Mouse (Mus musculus) cerebellum, adult 8-10 months (tissue): ENCODE data around the gene Exosc9.
A peak's percentile ranks its signal among the peaks of the same experiment; 100 is the strongest.
"Not testable (repeated sequence)": the region's sequence is repeated elsewhere in the genome, so short reads cannot be mapped to it uniquely, and the experiment has no call there.

ENCODE experiments used
- DNase-seq: peaks from one replicate; pipeline ENCODE4 v3.0.0; 2022

Gene Exosc9

DNA sequence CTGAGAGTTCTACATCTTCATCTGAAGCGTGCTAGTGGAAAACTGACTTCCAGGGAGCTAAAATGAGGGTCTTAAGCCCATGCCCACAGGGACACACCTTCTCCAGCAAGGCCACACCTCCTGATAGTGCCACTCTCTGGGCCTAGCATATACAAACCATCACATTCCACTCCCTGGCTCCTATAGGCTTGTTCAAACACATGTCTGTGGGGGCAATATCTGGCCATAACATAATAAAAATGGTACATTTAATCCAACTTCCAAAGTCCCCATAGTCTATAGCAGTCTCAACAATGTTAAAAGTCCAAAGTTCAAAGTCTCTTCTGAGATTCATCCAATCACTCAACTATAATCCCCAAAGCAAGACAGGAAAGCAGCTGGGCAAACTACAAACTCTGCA, 5.2 kb downstream of the Exosc9 start:
- DNase-seq: no peak

DNA sequence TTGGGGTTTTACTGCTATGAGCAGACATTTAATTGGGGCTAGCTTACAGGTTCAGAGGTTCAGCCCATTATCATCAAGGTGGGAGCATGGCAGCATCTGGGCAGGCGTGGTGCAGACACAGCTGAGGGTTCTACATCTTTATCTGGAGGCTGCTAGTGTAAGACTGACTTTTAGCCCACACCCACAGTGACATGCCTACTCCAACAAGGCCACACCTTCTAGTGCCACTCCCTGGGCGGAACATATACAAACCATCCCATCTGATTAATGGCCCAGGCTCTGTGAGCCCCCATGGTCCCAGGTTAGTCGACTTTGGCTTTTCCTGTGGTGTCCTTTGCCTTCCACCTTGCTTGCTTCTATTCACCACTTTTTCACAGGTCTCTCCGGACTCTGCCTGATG, 7.2 kb downstream of the Exosc9 start:
- no peak for DNase-seq

DNA sequence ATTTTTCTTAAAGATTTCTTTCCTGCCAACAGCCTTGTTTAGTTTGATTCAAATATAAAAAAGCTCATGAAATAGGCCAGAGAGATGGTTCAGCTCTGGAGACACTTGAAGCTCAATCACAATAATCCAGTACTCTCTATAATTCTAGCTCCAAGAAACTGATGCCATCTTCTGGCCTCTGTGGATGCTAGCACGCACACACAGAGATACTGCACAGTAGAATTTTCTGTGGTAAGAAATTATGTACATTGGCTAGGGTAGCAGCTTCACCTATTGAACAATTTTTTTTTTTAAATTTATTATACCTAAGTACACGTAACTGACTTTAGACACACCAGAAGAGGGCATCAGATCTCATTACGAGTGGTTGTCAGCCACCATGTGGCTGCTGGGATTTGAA, 11.3 kb downstream of the Exosc9 start:
- no peak for DNase-seq

DNA sequence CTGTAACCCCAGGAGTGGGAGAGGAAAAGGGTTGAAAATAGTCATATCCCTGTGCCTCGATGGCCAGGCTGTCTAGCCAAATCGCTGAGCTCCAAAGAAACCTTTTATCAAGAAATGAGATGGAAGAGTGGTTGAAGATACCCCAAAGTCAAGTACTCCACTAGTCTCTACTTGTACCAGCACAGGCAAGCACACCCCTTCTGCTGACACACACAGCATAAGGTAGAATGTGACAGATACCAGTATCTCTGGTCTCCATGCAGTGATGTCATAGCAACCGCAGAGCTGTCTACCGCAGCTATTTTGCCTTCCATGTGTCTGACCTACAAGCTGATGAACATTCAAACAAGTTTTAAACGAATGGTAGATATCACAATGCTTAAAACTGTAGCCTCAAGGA, 17.4 kb downstream of the Exosc9 start:
- DNase-seq: no peak

DNA sequence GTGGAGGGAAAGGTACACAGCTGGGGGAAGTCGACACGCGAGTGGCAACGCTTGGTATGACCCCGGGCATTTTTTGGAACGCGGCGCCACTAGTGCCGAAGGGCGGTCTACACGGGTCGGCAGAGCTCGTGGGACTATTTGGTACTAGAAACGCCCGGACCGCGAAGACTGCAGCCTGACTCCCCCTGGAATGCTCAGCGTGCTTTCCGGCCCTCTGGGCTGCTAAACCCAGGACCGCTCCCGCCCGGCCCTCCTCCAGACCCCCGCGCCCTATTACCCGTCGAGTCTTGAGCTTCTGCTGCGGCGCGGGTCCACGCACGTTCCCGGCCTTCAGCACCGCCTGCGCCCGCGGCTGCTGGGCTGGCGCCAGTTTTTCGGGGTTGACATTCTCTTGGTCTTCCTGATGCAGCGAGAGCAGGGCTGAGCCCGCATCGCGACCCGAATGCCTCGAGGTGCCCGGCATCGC, 19.0 kb downstream of the Exosc9 start:
- DNase-seq: no peak

DNA sequence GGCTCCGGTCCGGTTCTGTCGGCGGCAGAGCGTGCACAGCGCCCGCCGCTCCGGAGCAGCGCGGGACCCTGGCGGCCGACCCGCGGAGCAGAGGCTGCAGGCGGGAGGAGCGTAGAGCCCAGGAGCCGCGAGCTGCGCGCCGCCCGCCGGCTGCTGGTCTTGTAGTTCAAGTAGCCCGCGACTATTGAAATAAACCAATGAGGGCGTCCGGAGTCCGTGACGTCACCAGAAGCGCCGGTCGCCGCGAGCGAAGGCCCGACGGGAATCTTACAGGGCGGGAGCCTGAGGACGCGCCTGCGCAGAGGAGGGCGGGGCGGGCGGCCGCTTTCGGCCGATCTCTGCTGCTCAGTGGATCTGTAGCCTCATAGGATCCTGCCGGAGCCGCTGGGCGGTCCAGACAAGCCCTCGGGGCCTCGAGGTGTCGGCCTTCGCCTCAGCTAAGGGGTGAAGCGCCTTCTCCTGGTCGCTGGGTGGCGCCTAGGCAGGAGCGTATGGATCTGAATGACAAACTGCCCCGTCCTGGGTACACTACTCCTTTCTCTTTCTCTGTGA, 19.5 kb downstream of the Exosc9 start, which contains the start of gene Ccna2:
Gene Ccna2 (minus strand): TSS at position 324 of the 552 bp plus-strand sequence.
- DNase-seq: peak; percentile 97

DNA sequence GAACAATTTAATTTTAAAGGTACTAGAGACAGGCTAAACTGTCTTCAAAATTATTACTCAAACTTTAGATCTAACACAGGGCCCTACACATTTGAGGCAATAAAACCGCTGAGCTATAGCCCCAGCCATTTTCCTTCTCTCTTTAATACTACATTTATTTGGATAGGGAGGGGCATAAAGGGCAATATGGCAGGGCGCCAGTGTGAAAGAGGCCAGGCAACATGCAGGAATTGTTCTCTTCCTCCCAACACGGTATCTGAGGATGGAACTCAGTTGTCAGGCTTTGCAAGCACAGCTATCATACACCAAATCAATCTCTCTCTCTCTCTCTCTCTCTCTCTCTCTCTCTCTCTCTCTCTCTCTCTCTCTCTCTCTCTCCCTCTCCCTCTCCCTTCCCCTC, 46.4 kb downstream of the Exosc9 start:
- no peak for DNase-seq

DNA sequence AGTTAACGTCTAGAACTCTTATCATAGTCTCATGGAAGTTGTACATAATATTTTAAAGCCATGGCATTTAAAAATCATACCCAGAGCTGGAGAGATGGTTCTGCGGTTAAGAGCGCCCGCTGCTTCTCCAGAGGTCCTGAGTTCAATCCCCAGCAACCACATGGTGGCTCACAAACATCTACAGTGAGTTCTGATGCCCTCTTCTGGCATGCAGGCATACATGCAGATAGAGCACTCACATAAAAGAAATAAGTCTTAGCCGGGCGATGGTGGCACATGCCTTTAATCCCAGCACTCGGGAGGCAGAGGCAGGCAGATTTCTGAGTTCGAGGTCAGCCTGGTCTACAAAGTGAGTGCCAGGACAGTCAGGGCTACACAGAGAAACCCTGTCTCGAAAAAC, 47.4 kb downstream of the Exosc9 start:
- DNase-seq: not testable (repeated sequence)

DNA sequence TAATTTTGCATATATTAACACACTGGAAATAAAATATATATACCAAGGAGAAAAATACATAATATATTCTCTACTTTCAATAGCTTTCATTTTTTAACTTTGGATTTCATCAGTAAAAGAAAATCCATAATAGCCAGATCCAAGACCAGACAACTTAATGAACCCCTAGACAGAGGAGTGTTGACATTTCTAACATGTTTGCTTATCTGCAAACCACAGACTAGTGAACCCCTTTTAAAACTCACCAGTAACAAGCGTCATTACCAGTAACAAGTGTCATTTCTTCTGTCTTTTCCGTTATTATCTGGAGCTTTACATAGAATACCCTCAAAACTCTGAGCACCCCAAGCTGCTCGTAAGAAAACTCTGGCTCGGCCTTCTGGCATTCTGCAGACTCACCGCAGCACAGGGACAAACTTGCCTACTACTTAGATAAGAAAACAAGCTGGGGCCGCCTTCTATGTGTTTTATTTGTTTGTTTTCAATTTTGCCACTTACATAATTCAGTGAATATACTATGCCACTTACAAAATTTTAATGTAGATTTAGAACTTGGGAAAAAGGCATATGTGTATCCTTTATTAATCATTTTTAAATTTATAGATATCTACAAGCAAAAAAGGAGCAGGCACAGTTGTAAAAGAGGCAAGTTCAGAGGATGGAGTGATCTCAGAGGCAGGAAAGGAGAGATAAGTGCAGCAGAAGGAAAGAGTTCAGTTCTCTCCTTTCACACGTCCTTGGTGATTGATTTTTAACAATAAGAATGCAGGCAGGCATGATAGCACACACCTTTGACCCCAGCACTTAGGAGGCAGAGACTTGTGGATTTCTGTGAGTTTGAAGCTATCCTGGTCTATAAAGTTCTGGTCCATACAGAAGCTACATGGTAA, 53.7 kb downstream of the Exosc9 start:
- no peak for DNase-seq

DNA sequence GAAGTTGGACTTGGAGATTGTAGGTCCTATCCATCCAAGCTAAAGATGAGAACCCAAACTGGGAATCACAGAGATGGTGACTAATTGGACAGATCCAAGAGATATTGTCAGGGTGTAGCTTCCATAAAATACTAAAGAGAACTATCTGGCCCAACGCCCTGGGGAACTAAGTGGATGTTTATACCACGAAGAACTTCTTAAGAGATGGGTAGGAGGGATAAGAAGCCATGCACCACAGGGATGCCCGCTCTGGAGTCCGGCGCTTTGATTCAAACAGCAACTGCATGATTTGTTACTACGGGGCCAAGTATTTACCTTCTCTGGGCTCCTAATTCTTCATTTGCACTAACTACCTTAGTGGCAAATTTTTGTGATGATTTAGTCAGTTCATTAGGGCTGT, 60.3 kb downstream of the Exosc9 start:
- DNase-seq: no peak

DNA sequence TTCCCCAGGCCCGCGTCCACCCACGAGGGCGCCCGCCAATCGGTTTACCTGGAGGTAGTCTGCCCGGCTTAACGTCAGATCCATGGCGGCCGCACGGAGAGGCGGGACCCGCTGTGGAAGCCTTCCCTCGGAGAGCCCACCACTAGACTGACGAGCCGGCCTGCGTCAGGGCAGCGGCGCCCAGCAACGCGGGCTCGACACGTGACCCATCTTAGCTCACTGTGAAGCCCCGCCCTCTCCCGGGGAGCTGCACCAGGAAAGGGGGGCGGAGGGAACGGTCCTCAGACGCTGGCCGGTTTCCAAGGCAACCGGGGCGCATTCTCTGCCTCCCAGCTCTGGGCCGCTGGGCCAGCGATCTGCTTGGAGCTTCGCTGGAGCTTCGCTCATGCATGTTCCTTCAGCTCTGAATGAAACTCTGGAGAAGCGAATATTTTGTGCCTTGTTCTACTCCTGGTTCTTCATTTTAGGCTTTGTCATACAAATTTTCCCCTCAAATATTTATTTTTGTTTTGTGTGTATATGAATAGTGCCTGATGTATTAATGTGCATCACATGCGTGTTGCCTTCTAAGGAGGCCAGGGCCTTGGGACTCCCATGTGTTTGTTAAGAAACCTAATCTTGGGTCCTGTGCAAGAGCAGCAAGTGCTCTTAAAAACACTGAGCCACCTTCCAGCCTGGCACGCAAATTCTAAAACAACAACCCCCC, 60.9 kb downstream of the Exosc9 start, which contains the start of gene Bbs7:
Gene Bbs7 (minus strand): TSS at position 276 of the 706 bp plus-strand sequence.
- DNase-seq: peak; percentile 90

DNA sequence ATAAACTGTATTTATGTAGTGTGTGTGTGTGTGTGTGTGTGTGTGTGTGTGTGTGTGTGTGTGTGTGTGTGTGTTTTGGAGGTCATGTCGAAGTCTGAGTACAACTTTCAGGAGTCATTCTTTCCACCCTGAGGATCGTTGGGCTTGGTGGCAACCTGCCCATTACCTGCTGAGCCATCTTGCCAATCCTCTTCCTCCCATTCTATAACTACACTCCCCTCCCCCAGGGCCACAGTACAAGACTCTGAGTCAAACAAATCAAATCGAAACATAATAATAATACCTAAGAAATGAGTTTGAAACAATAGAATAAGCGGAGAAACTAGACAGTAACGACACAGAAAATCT, 61.5 kb downstream of the Exosc9 start:
- DNase-seq: peak; percentile 24
